Mouse (Mus musculus) lung, postnatal 14 days (tissue): ENCODE data around the gene Olfr92.

Source experiments
- DNase-seq: peaks from one replicate; pipeline ENCODE4 v3.0.0; 2021

Gene Olfr92

DNA sequence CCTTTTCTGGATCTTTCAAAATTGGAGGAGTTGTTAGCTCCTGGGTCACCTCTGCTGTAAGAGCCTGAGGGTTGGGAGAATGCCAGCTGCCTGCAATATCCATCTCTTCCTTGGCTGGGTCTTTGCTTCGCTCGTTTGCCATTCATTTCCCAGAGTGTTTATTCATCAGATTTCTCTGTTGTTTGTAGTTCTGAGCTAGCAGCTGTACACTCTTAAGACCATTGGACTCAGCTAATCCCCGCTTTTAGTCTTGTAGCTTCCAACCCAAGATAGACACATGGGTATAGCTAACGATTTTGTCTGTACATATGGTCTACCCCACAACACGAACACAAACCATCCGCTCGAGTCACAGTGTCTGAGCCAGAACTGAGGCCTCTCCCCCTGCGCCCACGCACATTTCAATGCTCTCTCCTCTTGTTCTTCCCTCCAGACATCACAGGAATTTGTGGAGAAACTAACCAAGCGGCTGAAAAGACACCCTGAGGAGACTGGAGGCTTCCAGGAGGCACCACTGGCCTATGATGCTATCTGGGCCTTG, 57.7 kb downstream of the Olfr92 start:
- peak; percentile 19 for DNase-seq

DNA sequence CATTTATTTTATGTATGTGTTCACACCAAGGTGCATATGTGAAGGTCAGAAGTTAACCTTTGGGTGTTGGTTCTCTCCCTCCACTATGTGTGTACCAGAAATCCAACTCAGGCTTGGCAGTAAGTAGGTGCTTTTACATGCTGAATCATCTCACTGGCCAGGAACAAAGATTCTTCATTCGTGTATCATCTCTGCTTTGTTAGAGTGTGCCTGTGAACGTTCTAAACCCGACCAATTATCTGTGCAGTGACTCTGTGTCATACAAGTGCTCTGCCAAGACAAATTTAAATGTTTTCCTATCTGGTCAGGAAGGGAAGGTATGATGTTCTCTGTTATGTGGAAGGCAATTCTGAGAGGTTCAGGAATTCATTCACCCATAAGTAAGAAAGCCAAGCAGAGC, 58.5 kb downstream of the Olfr92 start:
- no peak for DNase-seq
